Mouse (Mus musculus) ES-Bruce4 (cell line): ENCODE results near the gene Sepsecs. TPM values are rescaled to one million over a fixed set of nuclear protein-coding genes. Genes with fewer than 3 reads are reported as not detected.

Experiments
- H3K27ac ChIP-seq: 2 replicates; pipeline ENCODE4 v1.5.1; 2012; ENCODE audit warnings: low read length, inconsistent platforms; ENCODE audit not compliant: insufficient read depth
- H3K27me3 ChIP-seq: 2 replicates; pipeline ENCODE4 v1.6.1; 2012; ENCODE audit warnings: mild to moderate bottlenecking, low read length, inconsistent platforms; ENCODE audit not compliant: control insufficient read depth, poor library complexity, insufficient read depth, severe bottlenecking
- H3K36me3 ChIP-seq: 2 replicates; pipeline ENCODE4 v1.6.1; 2012; ENCODE audit warnings: inconsistent platforms, mild to moderate bottlenecking, low read length, moderate library complexity; ENCODE audit not compliant: control insufficient read depth, poor library complexity, insufficient read depth, severe bottlenecking
- H3K4me1 ChIP-seq: one replicate; pipeline ENCODE4 v1.8.1; 2011; ENCODE audit warnings: low read length; ENCODE audit not compliant: control insufficient read depth, insufficient read depth
- H3K4me3 ChIP-seq: 2 replicates; pipeline ENCODE4 v1.5.1; 2011; ENCODE audit warnings: low read depth, mild to moderate bottlenecking, low read length
- H3K9ac ChIP-seq: 2 replicates; pipeline ENCODE4 v1.6.1; 2012; ENCODE audit warnings: low read depth, mild to moderate bottlenecking, inconsistent platforms; ENCODE audit not compliant: poor library complexity, severe bottlenecking
- H3K9me3 ChIP-seq: replicated peaks from 2 replicates; pipeline ENCODE4 v1.6.1; 2012; ENCODE audit warnings: mild to moderate bottlenecking, low read length, inconsistent platforms; ENCODE audit not compliant: control insufficient read depth, poor library complexity, insufficient read depth, severe bottlenecking
- CTCF ChIP-seq: IDR thresholded peaks from one replicate; pipeline ENCODE4 v1.8.1; 2011; ENCODE audit warnings: low read depth, low read length
- EP300 ChIP-seq: IDR thresholded peaks from 2 replicates; pipeline ENCODE4 v1.6.1; 2011; ENCODE audit warnings: low read depth, low read length; ENCODE audit not compliant: insufficient read depth
- POLR2A ChIP-seq: IDR thresholded peaks from one replicate; pipeline ENCODE4 v1.8.1; 2011; ENCODE audit warnings: low read length; ENCODE audit not compliant: insufficient read depth
- polyA plus RNA-seq: library from polyadenylated mRNA; stranded (reverse); fragments of >200 nt; gene quantifications from 2 replicates; pipeline ENCODE4 v1.2.4, GENCODE M21; 2011; ENCODE audit warnings: low read depth; ENCODE audit not compliant: missing spikeins, insufficient read depth, insufficient read length

The Sepsecs gene
- polyA plus RNA-seq, 1 experiment: 10.7 TPM

DNA sequence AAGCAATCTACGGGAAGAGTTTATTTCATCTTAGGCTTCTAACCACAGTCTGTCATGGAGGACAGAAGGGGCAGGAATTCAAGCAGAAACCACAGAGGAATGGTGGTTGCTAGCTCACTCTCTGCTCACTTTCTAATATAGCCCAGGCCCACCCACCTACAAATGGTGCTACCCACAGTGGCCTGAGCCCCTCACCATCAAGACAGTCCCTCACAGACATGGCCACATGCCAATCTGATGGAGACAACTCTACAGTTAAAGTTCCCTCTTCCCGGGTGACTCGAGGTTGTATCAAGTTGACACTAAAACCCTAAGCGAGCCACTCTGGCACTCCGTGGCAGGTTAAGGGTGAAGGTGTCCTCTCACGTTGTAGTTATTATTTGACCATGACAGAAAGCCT lies 32.6 kb downstream of the Sepsecs start:
- no peak overlapping the region for H3K4me3 ChIP-seq
- H3K27ac ChIP-seq: no peak overlapping the region
- no peaks in the 10 kb centered on the region for H3K4me1 ChIP-seq
- H3K9ac ChIP-seq: no peak overlapping the region
- TF ChIP-seq EP300 (no peak), POLR2A (no peak), CTCF (no peak)
- H3K27me3 ChIP-seq: no peaks in the 10 kb centered on the region
- H3K9me3 ChIP-seq: peaks cover 2% of the 10 kb centered on the region; the same call in 1 of the 2 replicates
- H3K36me3 ChIP-seq: no peaks in the 10 kb centered on the region

DNA sequence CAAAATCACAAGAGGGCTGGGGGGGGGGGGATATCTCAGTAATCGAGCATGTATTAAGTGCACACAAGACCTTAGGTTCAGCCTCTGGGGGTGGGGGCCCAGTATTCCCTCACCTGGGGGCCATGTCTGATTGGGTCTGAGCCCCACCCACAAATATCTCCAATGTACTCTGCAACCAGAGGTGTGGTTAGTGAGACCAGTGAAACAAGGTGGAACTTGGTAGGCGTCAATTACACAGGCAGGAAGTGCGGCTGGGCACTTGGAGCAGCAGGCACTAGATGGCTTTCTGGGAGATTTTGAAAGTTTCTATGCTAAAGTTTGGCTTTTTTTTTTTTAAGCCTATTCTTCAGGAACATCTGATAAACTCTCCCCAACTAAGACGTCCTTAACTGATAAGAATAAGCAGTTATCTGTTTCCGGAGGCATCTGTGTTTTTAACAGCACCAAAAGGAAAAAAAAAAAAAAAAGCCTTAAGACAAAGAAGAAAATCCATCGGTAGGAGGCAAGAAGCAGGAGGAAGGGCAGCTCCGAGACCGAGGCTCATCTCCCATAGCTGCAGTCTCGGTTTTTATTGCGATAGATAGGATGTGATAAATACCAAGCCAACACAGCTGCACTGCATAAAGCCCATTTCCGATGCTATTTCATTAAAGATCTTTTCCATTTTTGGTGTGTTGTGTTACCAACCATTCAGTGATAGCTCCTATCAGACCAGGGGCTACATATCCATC lies 33.3 kb downstream of the Sepsecs start:
- Histone ChIP-seq H3K36me3 (no peaks in the 10 kb centered on the region), H3K9me3 (peaks cover 2% of the 10 kb centered on the region; the same call in 1 of the 2 replicates), H3K4me3 (no peak overlapping the region), H3K4me1 (no peaks in the 10 kb centered on the region), H3K27ac (no peak overlapping the region), H3K9ac (no peak overlapping the region), H3K27me3 (no peaks in the 10 kb centered on the region)
- no peak for TF ChIP-seq EP300
- TF ChIP-seq POLR2A: no peak
- TF ChIP-seq CTCF: no peak

DNA sequence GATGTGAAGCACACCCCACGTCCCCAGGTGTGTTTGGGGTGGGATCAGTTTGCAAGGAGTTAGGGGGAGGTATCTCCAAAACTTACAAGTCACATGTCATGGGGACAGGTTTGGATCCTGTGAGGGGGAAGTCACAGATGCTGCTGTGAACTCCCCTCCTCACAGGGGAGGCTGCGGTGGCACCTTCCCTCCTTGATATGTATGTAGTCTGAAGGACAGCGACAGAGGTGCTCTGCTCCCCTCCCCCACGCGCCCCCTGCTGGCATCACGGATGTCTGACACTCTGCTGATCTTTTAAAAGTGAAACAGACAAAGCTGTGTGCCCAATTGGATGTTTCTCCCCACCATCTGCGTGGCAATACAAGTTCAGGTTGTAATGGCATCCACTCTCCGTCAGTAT lies 35.5 kb downstream of the Sepsecs start:
- no peaks in the 10 kb centered on the region for H3K4me1 ChIP-seq
- H3K9ac ChIP-seq: no peak overlapping the region
- H3K36me3 ChIP-seq: no peaks in the 10 kb centered on the region
- H3K9me3 ChIP-seq: peaks cover 2% of the 10 kb centered on the region; the same call in 1 of the 2 replicates
- H3K27me3 ChIP-seq: no peaks in the 10 kb centered on the region
- no peak overlapping the region for H3K4me3 ChIP-seq
- TF ChIP-seq POLR2A (no peak), CTCF (peak; percentile 79), EP300 (no peak)
- H3K27ac ChIP-seq: no peak overlapping the region

DNA sequence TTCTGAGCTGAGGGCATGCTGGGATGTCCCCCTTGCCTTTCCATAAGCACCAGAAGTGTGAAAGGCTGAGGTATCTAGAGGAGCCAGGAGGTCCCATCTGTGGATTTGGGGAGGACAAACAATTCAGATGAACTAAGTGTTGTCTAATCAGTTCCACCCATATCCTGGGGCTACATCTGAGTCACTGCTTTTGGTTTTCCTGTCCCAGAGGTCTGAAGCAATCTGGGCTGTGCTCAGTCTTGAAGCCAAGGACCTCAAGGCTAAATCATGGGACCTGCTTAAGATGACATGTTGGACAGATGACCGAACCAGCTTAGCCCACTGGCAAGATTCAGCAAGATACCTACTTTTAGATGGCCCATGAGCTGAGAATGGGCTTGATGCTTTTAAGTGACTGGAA lies 39.0 kb downstream of the Sepsecs start:
- Histone ChIP-seq H3K9ac (no peak overlapping the region), H3K27me3 (no peaks in the 10 kb centered on the region), H3K9me3 (peaks cover 2% of the 10 kb centered on the region; the same call in 1 of the 2 replicates), H3K4me1 (no peaks in the 10 kb centered on the region), H3K27ac (no peak overlapping the region), H3K4me3 (no peak overlapping the region), H3K36me3 (no peaks in the 10 kb centered on the region)
- TF ChIP-seq CTCF: no peak
- no peak for TF ChIP-seq POLR2A
- no peak for TF ChIP-seq EP300

DNA sequence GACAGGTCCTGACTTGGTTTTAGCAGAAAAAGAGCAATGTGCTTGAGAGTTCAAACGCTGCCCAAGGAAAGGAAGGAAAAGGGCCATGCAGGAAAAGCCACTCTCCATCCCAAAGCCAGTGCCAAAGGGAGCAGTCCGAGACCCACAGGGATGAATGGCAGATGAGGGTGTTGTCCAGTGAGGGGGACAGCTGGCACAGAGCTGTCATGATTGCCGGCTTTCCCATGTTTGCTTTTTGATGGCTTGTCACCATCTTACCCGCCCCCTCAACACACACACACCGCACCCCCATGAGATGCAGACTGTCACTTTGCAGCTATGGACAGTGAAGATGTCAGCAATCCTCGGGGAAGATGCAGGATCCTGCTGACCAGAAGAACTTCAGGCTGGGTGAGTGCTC lies 40.3 kb downstream of the Sepsecs start:
- H3K9ac ChIP-seq: no peak overlapping the region
- H3K9me3 ChIP-seq: peaks cover 2% of the 10 kb centered on the region; the same call in 1 of the 2 replicates
- H3K36me3 ChIP-seq: no peaks in the 10 kb centered on the region
- H3K4me1 ChIP-seq: no peaks in the 10 kb centered on the region
- TF ChIP-seq CTCF: no peak
- no peak overlapping the region for H3K27ac ChIP-seq
- no peak overlapping the region for H3K4me3 ChIP-seq
- no peaks in the 10 kb centered on the region for H3K27me3 ChIP-seq

DNA sequence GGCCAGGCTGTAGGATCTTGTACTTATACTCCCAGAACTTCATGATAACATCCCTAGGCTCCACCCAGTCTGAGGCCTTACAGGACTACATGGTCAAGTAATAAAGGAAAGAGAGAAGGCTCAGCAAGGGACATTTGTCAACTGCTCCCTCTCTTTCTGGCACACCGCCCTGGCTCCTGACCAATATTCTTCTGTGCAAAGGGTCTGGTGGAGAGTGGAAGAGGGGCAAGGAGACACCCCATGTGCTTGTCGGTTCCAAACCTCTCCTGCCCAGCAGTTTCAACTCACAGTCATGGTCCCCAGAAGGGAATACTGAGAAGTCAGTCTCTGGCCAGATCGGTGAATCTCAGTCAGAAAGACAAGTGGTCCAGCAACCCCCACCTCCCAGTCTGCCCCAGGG lies 40.7 kb downstream of the Sepsecs start:
- TF ChIP-seq CTCF (no peak), EP300 (no peak), POLR2A (no peak)
- Histone ChIP-seq H3K36me3 (no peaks in the 10 kb centered on the region), H3K27me3 (no peaks in the 10 kb centered on the region), H3K27ac (no peak overlapping the region), H3K9me3 (peaks cover 2% of the 10 kb centered on the region; the same call in 1 of the 2 replicates), H3K4me3 (no peak overlapping the region), H3K9ac (no peak overlapping the region), H3K4me1 (no peaks in the 10 kb centered on the region)
